Mouse (Mus musculus) layer of hippocampus, postnatal 25 days (tissue): ENCODE data around the gene Morn3. TPM values are rescaled to one million over a fixed set of nuclear protein-coding genes. Genes with fewer than 3 reads are reported as not detected.
"Not testable (repeated sequence)": the region's sequence is repeated elsewhere in the genome, so short reads cannot be mapped to it uniquely, and the experiment has no call there.

ENCODE experiments used
- DNase-seq, 2 experiments: peaks; one replicate each; pipeline ENCODE4 v3.0.0; 2022; ENCODE audit warnings: mixed read lengths in 2 of 2, low spot score in 1 of 2; ENCODE audit errors: extremely low spot score in 1 of 2
- total RNA-seq, 2 experiments: library from RNA; stranded (reverse); gene quantifications; 2 replicates each; pipeline ENCODE4 v1.2.3; 2021

Gene Morn3
- 1 to 10 TPM in 1 of 2 experiments, not detected in 1; 1.5 TPM for total RNA-seq

DNA sequence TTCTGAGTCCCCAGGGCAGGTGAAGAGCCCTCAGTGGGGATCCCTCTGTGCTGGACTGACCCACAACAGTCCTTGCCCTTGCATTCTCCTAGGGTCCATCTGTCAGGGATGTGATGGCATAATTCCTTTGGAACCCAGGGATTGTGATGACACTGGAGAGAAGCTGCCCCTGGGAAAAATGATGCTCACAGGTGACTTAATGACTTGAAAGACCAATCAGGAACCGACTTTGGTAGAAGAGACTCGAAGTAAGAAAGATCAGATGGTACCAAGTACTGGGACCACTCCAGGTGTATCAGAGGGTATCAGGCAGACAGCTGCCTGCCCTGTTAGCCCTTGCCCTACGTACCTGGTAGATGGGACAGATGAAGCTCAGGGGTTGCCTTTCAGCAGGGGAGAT, at the start of gene Morn3:
TSS of gene Morn3 (minus strand) at position 101 of the 400 bp plus-strand sequence.
- no peak for DNase-seq

DNA sequence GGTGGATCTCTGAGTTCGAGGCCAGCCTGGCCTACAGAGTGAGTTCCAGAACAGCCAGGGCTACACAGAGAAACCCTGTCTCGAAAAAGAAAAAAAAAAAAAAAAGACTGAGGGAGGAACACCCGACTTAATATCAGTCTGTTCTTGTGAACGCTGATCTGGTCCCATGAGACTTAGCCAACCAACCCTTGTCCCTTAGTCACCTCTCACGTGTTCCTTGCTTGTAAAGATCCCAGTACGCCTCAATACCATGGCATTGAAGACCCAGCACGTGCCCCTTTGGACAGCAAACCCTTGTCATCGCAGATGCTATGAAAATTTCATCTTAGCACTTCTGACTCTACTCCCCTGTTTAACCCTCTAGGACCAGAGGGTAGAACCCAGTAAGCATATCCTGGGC, 49.5 kb upstream of the Morn3 start:
- no peak for DNase-seq

DNA sequence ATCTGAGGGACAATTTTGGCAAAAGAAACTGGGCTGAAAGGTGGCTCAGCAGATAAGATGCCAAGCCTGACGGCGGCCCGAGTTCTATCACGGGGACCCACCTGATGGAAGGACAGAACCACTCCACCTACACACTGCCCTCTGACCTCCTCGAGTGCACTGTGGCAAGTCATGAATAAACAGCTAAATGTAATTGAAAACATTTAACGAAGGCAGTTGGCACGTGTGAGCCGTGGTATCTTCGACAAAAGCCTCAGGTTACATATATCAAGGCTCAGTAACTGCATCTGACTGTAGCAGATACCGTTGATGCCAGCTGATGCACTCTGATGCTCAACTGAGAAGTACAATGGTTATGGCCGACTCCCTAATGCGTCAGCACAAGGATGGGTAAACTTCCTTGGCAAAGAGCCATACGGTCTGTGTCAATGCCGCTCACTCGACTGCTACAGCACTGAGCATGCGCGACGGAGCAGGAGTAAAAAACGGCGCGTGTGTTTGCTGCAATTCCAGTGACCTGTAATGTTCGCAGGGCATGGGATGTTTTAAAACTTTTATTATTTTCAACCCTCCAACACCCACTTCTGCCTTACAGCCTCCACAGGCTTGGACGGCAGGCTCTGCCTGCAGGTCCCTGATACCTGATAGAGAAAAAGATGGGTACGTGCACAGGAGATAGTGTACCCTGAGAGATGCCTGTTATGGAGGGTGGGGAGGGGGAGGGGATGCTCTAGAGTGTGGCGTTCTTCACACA, 47.6 kb upstream of the Morn3 start:
- DNase-seq = no peak

DNA sequence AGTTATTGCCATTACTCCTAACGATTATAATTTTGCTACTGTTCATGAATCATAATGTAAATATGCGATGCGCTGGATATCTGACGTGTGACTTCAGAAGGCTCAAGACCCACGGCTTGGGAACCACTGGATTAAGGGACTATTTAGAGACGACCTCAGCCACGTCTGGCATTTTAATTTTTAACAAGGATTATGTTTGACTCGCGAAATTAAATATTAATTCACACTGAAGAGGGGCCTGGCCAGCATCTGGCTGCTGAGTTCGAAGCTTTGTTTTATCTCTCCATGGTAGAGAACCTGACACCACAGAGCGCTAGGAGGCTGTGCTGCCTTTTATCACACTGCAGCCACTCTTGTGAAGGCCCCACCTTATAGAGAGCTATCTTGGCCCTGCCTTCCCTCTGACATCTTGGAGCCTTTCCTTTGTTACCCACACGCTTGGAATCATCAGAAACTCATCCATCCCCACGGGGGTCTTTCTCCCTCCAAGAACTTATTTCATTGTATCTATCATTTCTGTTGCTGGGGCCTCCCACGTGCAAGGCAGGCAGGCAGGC, 46.3 kb upstream of the Morn3 start:
- DNase-seq = no peak

DNA sequence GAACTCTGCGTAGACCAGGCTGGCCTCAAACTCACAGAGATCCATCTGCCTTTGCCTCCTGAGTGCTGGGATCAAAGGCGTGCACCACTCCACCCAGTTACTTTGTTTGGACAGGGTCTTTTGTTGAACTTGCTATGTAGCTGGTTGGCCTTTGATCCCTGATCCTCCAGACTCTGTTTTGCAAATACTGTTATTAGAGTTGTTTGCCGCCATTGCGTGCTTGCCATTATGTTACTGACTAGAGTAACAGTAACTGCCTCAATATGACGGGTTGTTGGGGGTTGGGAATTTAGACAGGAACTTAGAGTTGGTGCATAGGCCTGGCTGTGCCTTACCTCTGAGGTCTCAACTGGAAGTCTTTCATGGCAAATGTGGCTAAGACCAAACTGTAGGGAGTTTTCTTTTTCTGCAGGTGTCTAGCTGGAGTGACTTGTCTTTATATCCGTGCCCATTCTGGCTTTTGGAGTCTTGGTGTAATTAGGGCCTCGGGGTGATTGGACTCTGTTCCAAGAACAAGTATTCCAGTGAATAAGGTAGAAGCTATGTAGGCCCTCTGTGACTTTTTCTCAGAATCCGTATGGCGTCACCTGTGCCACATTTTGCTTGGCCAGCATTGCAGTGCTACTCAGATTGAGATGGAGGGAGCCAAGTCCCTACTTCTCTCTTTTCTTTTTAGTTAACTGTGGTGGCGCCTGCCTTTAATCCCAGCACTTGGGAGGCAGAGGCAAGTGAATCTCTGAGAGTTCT, 43.9 kb upstream of the Morn3 start:
- DNase-seq = no peak

DNA sequence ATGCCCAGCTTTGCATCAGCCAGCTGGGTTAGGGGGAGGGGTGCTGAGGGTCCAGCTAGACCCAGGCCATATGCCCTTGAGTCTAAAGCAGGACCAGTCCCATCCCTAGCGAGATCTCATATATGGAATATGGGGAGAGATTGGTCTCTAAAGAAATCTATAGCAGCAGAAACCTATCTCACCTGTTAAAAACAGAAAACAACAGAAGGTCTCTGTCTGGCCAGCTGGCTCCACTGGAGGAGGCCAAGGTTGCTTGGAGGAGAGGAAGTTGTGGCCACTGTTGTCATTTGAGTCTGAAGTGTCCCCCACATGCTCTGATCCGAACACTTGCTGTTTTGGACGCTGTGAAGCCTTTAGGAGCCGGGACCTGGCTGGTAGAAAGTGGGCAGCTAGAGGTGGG, 42.0 kb upstream of the Morn3 start:
- no peak for DNase-seq

DNA sequence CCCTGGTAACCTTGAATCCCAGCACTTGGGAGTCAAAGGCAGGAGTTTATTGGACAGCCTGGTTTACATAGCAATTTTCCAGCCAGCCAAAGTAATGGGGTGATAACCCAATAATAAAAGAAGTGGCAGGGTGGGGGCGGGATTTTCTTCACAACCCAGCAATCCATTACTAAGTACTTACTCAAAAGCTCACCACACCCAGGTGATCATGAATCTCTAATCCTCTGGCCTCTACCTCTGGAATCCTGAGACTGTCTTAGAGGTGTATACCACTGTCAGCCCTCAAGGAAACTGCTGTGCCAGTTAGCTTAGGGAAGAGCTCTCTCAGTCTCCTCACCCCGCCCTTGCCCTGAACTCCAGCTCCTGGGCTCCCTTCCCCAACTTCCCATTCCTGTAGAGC, 39.7 kb upstream of the Morn3 start:
- DNase-seq = no peak

DNA sequence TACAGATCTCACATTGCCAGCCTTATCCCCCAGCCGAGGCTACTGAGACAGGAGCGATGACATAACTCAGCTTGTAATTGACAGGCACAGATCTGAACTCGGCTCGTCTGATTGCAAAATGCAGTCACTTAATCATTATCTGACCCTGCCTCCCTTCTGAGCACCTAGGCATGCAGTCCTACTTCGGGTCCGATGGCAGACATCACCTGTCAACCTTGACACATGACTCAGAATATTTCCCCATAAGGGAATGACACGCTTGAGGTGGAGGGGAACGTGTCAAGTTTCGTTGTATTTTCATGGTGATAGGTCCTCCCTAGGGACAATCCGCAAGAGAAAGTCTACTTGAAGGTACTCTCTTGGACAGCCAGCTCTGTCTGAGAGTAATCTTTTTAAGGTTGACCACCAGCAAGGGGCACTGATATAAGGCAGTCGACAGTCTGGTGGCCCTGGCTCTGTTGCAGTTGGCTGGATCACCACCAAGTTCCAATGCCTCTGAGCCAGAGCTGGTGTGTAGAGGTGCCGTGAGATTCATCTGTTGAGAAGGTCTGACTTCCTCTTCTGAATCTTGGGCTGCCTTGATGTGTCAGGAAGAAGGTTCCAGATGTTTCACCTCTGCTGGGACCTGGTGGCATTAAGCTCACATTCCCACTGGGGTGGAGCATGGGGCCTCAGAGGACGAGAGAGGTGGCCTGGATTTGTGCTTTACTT, 36.7 kb upstream of the Morn3 start:
- DNase-seq = no peak

DNA sequence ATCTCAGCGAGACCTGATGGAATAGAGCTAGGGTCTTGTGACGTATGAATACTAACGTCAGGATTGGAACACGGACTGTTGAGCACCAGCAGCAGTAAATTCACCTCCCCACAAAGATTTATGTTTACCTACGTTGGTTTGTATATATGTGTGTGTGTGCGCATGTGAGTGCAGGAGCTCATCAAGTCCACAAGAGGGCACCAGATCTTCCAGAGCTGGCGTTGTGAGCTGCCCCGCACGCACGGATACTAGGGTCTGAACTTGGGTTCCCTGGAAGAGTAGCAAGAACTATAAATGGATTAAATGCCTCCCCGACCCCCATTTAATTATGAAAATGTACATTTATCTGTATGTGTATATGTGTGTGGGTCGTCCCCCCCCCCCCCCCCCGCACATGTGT, 33.7 kb upstream of the Morn3 start:
- DNase-seq = no peak

DNA sequence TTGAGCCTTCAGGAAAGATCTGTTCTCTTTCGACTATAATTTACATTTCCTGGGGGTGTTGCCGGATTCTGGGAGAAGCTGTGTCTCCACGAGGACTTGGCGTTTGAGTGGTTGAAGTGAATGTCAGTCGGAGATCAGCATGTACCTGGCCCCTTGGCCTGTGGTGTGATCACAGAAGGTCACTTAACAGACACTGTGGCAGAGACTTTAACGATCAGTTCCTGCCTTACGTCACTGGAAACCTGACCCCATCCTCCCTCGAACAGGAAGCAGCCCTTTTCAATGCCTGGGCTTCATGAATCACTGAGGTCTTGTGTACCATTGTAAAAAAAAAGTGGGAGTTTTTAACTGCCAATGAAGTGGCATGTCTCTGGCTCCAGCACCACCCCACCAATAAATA, 33.2 kb upstream of the Morn3 start:
- DNase-seq = no peak

DNA sequence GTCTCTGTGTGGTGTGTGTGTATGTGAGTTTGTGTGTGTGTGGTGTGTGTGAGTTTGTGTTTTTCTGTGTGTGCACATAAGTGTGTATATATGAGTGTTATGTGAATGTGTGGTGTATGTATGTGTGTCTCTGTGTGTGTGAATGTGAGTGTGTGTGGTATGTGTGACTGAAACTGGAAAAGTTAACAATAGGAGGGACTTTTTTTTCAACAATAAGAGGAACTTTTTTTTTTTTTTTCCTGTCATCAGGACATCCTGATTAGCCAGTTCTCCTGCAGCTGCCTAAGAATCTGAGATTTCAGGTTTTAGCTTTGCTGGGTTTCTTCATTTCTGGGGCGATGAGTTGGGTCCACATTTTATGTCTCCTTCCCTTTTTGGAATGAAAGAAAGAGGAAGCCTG, 32.8 kb upstream of the Morn3 start:
- no peak for DNase-seq

DNA sequence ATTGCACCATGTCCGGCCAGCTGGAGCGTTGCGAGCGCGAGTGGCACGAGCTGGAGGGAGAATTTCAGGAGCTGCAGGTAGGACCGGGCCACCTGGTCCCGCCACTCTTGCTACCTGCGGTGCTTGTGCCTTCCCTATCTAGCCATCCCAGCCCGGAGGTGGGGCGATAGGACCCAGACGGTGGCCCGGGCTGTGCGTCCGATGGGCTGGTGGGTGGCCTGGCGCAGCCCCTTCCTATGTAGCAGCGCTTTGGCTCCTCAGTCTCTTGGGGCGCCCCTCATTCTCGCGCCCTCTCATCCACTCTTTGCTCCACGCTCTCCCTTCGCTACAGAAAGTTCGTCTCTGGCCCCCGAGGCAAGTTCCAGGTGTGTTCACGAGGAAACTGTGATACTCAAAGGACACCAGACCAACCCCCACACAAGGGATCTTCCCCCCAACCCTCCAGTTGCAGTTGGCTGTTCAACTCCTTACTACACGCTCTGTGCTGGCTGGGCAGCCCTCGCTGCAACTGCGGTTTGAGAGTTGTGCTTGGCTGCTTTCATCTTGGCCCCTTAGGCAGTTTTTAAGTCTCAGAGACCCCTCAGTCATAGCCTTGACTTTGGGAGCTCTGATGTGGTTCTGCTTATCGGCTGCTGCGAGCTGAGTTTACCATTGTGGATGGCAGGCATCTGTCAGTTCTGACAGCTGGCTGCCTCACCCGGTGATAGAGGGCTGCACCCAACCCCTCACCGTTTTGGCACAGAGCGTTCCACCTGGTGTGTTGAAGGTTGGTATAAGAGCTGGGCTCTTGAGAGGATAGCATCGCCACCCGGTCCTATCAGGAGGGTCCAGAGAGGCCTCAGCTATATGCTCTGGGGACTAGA, 29.8 kb upstream of the Morn3 start:
- peak; percentile 15 to 35 for DNase-seq

DNA sequence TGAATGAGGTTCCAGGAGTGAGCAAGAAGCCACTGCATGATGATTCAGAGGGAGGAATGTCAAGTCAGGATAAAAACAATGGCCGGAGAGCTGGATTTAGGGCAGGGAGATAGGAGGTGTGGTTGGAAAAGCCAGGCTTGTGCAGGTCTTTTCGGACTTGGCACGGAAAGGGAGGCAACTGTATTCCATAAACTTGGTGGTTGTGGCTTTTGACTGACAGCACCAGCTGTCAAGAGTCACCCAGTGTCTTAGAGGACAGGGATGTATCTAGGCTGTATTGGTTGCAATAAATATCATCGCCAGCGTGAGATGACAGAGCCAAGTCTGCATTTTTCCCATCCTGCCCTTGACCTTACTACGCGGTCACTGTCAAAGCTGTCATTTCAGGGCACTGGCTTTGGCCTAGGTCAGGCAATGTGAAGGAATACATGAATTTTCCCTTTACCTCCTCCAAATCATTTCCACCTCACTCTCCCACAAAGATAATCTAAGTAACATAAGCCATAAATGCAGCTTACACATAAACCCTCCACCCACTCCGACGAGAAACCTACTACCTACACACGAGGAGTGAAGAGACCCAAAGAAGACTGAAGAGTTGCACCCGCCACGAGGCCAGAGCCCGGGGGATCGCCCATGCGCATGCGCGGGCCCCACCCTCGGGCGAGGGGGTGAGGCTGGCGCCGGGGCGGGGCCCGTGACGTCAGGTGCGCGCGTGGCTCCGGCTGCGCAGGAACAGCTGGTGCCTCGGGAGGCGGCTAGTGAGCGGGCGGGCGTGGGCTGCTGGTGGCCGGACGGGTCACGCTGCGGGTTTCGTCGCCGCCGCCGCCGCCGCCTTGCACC, 29.0 kb upstream of the Morn3 start:
- DNase-seq = peak; percentile 91 to 96

DNA sequence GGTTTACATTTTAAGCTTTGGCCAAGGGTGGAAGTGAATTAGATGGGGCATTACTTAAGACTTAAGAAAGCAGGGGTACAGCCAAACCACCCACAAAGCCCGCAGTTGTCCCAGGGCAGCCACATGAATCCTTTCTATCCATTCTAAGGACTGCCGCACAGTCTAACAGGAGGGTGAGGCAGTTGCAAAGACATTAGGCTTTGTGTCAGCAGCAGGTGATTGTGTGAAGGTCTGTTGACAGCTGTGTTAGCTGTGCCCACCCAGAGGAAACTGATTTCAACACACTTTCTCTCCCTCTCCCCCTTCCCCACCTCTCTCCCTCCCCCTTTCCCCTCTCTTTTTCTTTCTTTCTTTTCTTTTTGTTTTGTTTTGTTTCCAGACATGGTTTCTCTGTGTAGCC, 21.9 kb upstream of the Morn3 start:
- DNase-seq = no peak

DNA sequence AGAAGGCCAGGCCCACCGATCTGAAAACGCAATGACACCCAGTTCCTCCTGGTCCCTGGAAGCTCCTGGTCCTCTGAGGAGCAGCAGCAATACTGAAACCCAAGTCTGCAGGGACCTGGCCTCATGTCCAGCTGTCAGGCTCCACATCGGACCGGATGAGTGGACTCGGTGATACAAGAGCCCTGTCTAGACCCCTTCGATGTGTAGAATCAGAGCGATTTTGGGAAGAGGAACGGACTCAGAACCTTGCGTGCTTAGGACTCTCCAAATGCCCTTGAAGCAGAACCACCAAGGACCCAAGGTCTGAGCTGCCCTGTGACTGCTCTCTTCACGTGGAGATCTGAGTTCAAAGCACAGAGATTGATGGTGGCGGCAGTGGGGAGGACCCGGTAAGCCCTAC, 21.3 kb upstream of the Morn3 start, which contains the start of gene Tmem120b:
TSS of gene Tmem120b (plus strand) at position 301 of the 400 bp plus-strand sequence.
- DNase-seq = no peak

DNA sequence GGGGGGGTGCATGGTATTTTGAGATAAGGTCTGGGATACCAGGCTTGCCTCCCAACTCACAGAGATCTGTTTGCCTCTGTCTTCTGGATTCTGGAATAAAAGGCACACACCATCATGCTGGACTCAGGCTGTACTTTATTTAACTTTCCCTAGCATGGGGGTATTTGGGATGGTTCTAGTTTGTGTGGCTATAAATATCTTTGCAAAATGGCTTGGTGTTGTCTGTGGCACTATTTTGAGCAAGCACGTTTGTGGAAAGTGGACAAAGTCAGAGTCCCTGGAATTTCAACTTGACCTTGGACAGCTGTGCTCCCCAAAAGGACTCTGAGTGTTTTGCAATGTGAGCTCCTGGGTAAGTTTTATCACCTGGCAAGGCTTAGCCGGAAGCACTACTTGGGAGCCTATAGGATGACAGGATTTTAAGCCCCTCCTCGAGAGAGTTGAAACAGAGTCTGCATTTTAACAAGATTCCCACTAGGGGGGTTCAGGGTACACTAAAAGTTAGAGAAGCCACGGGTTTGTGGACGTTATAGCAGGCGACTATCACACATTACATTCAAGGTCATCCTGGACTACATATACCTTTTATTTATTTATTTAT, 20.7 kb upstream of the Morn3 start:
- DNase-seq = no peak

DNA sequence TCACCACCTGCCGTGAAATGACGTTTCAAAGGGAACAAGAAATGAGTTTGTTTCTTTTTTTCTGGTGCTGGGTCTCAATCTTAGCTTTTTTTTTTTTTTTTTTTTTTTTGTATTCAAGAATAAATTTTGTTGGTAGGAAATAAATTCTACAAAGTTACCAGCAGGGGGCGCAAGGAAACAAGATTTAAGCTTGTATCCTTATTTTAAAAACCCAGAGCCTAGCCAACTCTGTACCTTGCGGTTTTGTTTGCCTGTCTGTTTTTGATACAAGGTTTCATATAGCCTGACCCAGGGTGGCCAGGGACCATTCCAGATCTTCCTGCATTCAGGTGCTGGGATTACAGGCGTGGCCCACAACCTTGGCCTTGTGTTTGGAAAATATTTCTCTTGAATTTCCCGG, 17.4 kb upstream of the Morn3 start:
- peak in 1 of 2 experiments; percentile 70 for DNase-seq

DNA sequence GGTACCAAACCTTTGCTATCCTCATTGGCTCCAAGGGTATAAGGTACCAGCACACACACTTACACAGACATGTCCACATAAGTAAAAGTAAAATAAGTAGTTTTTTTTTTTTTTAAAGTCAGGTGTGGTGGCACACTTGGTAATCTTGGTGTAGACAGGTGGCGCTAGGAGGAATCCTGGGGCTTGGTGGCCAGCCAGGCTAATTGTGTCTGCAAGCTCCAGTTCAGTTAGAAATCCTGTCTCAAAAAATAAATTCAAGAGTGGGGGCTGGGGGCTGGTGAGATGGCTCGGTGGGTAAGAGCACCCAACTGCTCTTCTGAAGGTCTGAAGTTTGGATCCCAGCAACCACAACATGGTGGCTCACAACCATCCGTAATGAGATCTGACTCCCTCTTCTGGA, 16.3 kb upstream of the Morn3 start:
- no peak for DNase-seq

DNA sequence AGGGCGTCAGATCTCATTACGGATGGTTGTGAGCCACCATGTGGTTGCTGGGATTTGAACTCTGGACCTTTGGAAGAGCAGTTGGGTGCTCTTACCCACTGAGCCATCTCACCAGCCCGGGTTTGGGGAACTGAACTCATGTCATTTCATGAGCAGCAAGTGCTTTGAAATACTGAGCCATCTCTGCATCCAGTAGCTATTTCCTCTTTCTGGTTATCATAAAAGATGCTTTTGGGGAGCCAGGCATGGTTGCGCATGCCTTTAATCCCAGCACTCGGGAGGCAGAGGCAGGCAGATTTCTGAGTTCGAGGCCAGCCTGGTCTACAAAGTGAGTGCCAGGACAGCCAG, 14.6 kb upstream of the Morn3 start:
- not testable (repeated sequence) for DNase-seq
